Comparison of ENCODE assay signal across 13 mouse cellular contexts in genomic region chr1:182101468-182101867, GRCm38 (mm10).
"Had no signal": no experiment of that assay in that cellular context is flagged by ENCODE, and none has a peak within 500 bp of the region (broad histone marks: within the 10 kb centered on the region; RNA-seq: fewer than 3 reads in every experiment).

No protein-coding gene starts in this region.

- H3K4me2 ChIP-seq: limb, embryonic 12.5 days; stomach, embryonic 15.5 days had no signal

- H3K4me3 ChIP-seq: limb, embryonic 12.5 days; myocyte; neural tube, embryonic 12.5 days; stomach, embryonic 15.5 days had no signal

- H3K36me3 ChIP-seq: limb, embryonic 12.5 days; neural tube, embryonic 12.5 days; stomach, embryonic 15.5 days had no signal

- H3K27ac ChIP-seq: limb, embryonic 12.5 days; liver, embryonic 14.5 days; neural tube, embryonic 12.5 days; stomach, embryonic 15.5 days had no signal

- H3K9me3 ChIP-seq: limb, embryonic 12.5 days; neural tube, embryonic 12.5 days; stomach, embryonic 15.5 days had no signal

- DNase-seq: kidney, adult 2 months; kidney, postnatal 25 days; layer of hippocampus, postnatal 36 days; liver; lung, adult 18-20 months; midbrain, embryonic 14.5 days; right cerebral cortex, postnatal 14 days; thymus, postnatal 4 days had no signal

- H3K27me3 ChIP-seq: limb, embryonic 12.5 days; neural tube, embryonic 12.5 days; stomach, embryonic 15.5 days had no signal

- H3K9ac ChIP-seq: limb, embryonic 12.5 days; liver, embryonic 14.5 days; neural tube, embryonic 12.5 days; stomach, embryonic 15.5 days had no signal
